Mouse (Mus musculus): ENCODE measurements at regions not wholly inside any gene's neighbourhood (a gene's known extent, or its start where the extent isn't known, plus 50 kb on each side); places are given as distances from the start of the nearest gene placed in this dataset.

DNA sequence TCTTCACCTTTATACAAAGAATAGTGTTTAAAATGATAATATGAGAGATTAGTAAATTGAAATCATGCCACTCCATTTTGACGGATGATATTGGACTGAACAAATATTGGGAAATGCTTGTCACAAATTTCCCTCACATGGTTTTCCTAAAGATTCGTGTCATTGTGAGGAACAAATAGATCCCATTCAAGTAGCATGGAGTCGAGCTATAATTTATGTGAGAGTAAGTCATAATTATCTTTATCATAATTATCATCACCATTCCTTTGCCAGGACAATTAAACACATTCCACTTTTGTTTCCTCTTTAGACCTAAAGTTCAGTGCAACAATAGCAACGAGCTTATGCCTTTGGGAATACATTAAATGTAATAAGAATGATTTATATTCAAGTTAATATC lies 370.5 kb downstream of the Cdh11 start:
- DNase-seq (ENCODE audit: low spot score in 2 of 2): no peak

DNA sequence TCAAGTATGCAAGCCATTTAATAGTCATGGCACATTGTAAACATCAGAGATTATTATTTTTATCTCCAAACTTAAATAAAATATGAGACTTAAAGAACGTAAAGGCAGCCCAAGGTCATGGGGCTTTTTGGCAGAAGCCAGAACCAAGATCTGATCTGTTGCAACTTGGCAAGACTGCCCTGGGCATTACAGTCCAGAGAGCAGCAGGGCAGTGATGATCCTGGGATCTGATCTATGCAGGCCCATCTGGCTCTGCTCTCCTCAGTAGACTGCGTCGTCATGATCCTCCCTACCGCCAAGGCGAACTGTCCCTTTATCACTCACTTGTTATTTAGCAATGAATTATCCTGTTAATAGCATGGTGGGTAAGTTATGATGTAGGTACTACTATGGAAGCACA lies 372.0 kb downstream of the Cdh11 start:
- no peak for DNase-seq (ENCODE audit: low spot score in 2 of 2)

DNA sequence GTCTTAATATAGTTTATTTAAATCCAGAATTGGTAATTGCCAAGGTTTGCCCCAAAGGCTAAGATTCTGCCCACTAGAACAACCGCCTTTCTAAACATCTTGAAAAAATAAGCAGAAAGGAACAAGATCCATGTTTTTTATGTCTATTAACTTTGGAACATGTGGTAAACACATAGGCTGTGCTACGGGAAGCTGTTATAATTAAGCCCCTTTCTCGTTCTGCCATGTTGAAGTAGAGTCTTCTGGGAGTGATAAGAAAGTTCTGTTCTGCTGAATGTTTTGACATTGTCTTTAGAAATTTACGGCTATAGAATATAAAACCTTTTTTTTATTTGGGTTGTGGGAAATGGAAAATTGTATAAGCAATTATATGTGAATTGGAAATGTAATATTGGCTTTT lies 397.9 kb downstream of the Cdh11 start:
- no peak for DNase-seq (ENCODE audit: low spot score in 2 of 2)

DNA sequence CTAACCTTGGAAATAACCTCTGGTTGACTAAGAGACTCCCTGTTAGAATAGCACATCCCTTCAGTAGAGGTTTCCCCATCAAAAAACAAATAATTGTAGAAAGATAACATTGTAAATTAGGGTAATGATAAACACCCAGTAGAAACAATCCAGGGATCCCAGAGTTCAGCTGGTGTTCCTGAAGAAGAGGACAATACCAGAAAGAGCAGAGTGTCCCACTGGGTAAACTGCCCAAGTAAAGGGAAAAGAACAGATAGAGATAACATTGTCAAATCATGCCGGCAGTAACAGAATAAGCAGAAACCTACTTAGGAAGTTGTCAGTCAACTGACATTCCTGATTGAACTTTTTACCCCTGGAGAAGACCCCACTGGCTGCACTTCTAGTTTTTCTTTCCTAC lies 440.1 kb downstream of the Cdh11 start:
- no peak for DNase-seq (ENCODE audit: low spot score in 2 of 2)

- no peak for DNase-seq (ENCODE audit: low spot score in 2 of 2)
Measured at GRCm38 (mm10) chr8:102332511-102332910, 452.9 kb downstream of the Cdh11 start.

DNA sequence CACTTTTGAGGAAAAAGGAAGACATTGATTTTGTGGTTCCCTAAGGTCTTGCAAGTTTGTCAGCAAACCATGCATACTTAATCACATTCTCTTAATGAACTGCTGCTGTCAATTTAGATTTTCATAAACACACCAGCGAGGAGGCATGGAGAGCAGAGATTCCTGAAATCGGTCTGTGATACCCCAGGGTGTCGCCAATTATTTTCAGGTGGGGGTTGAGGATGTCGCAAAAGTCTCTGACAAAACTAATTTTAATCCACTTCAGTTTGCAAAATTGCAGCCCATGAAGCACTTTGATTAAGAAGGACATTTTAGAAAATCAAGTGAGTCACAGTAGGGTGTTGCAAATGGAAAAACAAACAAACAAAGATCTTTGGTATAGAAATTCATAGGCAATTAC lies 454.3 kb downstream of the Cdh11 start:
- no peak for DNase-seq (ENCODE audit: low spot score in 2 of 2)

DNA sequence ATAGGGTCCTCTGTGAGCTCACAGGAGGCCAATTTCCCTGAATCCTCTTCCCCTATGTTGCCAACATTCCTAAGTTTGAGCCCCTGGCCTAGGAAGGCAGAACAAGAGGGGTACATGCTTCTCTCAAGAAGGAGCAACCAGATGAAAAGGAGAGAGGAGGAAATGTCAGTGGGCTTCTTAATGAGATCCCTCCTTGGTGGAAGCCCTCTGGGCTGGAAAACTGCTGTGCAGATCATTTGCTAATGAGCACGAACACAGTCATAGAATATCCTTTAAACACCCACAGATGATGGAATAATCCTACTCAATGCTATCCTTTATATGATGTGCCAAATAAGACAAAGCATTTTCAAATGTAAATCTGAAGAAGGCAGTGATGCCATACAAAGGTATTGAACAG lies 455.5 kb downstream of the Cdh11 start:
- no peak for DNase-seq (ENCODE audit: low spot score in 2 of 2)

Measured in frontal cortex, postnatal 14 days (tissue).